Comparison of ENCODE assay signal across 9 mouse cellular contexts in genomic region chr2:32864755-32865154, GRCm38 (mm10). TPM values are rescaled to one million over a fixed set of nuclear protein-coding genes. Genes with fewer than 3 reads are reported as not detected.
DNase-seq lines count a peak whose midpoint lies in the region; ATAC-seq and TF ChIP-seq lines count a peak whose summit lies in the region.
"Had no signal": no experiment of that assay in that cellular context is flagged by ENCODE, and none has a peak within 500 bp of the region (broad histone marks: within the 10 kb centered on the region; RNA-seq: fewer than 3 reads in every experiment).

No protein-coding gene starts in this region.

- H3K9ac ChIP-seq in MEL (ENCODE audit: control insufficient read depth, low read depth, low read length, poor library complexity, severe bottlenecking), result no peak overlapping the region
- H3K9ac ChIP-seq in lung, postnatal 0 days (replicated peaks; ENCODE audit: low read depth), result no peak overlapping the region

- no peak for ATAC-seq in lung, postnatal 0 days
- no peak for ATAC-seq in erythroblast, adult 5-6 weeks (replicated peaks; ENCODE audit: low FRiP score, poor library complexity, severe bottlenecking)
- ATAC-seq: activated CD4-positive, CD25-positive, alpha-beta regulatory T cell, adult 4 months had no signal

- no peak overlapping the region for H3K4me3 ChIP-seq in left cerebral cortex, adult 2 months
- H3K4me3 ChIP-seq in MEL (ENCODE audit: control insufficient read depth in 1 of 2, insufficient read depth in 1 of 2, low read depth in 2 of 2, low read length in 2 of 2), result no peak overlapping the region
- no peak overlapping the region for H3K4me3 ChIP-seq in lung, postnatal 0 days (ENCODE audit: low read depth, low read length)

- 66% methylated on average over 2 of the region's 2 CpGs for WGBS in lung, postnatal 0 days

- TF ChIP-seq EP300 in MEL (IDR thresholded peaks at IDR 0.05; ENCODE audit: low read depth in 1 of 2, low read length in 2 of 2), result no peak
- TF ChIP-seq EP300 in lung, postnatal 0 days (IDR thresholded peaks at IDR 0.05), result no peak

- H3K27ac ChIP-seq in left cerebral cortex, adult 2 months, result no peak overlapping the region
- H3K27ac ChIP-seq in MEL (ENCODE audit: control insufficient read depth, low read depth, low read length), result no peak overlapping the region
- no peak overlapping the region for H3K27ac ChIP-seq in lung, postnatal 0 days (ENCODE audit: low read length)

- no peak for TF ChIP-seq POLR2A in MEL (IDR thresholded peaks at IDR 0.05; ENCODE audit: control insufficient read depth in 1 of 2, insufficient read depth in 1 of 2, low read depth in 1 of 2, low read length in 2 of 2, poor library complexity in 1 of 2)

- H3K27me3 ChIP-seq in MEL (ENCODE audit: control insufficient read depth in 1 of 2, insufficient read depth in 2 of 2, low read length in 2 of 2), result no peaks in the 10 kb centered on the region
- H3K27me3 ChIP-seq in lung, postnatal 0 days (replicated peaks; ENCODE audit: insufficient read depth, low read length), result no peaks in the 10 kb centered on the region

- peak; percentile 34 to 41 for DNase-seq in cerebellum, postnatal 25 days
- no peak for DNase-seq in cerebellum, adult 8-10 months
- no peak for DNase-seq in left cerebral cortex, adult 2 months (ENCODE audit: extremely low spot score in 1 of 2, low spot score in 2 of 2)
- no peak for DNase-seq in left cerebral cortex, adult 18-20 months (ENCODE audit: low spot score in 2 of 2)
- peak; percentile 67 for DNase-seq in MEL (ENCODE audit: low read depth, low spot score)
- DNase-seq in lung, postnatal 0 days (ENCODE audit: low spot score), result peak; percentile 83
- no peak for DNase-seq in right cerebral cortex, adult 2 months (ENCODE audit: low spot score in 2 of 2)

- H3K4me1 ChIP-seq in MEL (ENCODE audit: control insufficient read depth in 1 of 2, insufficient read depth in 2 of 2, low read length in 2 of 2), result peaks cover 2% of the 10 kb centered on the region in 2 experiments; a peak in 1 of 4 replicates
- peaks cover 5% of the 10 kb centered on the region; the same call in 1 of the 2 replicates for H3K4me1 ChIP-seq in lung, postnatal 0 days (ENCODE audit: insufficient read depth, low read depth, low read length)

- intact Hi-C loops in left cerebral cortex, adult 2 months (cut with DNase I), result loop anchor here (1.0 kb wide), 2 partner anchors 48 to 64 kb away; no protein-coding TSS in a partner anchor

- no peaks in the 10 kb centered on the region for H3K79me2 ChIP-seq in MEL (ENCODE audit: control insufficient read depth, insufficient read depth, low read length, poor library complexity)

- H3K9me3 ChIP-seq in MEL (replicated peaks; ENCODE audit: insufficient read depth, low read length), result no peaks in the 10 kb centered on the region
- no peaks in the 10 kb centered on the region for H3K9me3 ChIP-seq in lung, postnatal 0 days (ENCODE audit: low read length)

- H3K36me3 ChIP-seq in MEL (ENCODE audit: control insufficient read depth in 1 of 2, insufficient read depth in 2 of 2, low read length in 2 of 2), result peaks cover 0 to 2% of the 10 kb centered on the region in 2 experiments; a peak in 2 of 4 replicates
- no peaks in the 10 kb centered on the region for H3K36me3 ChIP-seq in lung, postnatal 0 days (ENCODE audit: insufficient read depth, low read length)

- TF ChIP-seq CTCF in left cerebral cortex, adult 2 months (IDR thresholded peaks at IDR 0.05), result peak; percentile 96
- TF ChIP-seq CTCF in MEL (IDR thresholded peaks at IDR 0.05 in 2 of 3, conservative IDR thresholded peaks at IDR 0.05 in 1 of 3; ENCODE audit: control insufficient read depth in 1 of 3, insufficient read depth in 1 of 3, low read depth in 2 of 3, low read length in 3 of 3, poor library complexity in 1 of 3, severe bottlenecking in 1 of 3), result peak in 2 of 3 experiments; percentile 74 to 85; a peak in 4 of 6 replicates
- peak; percentile 92 for TF ChIP-seq CTCF in lung, postnatal 0 days (IDR thresholded peaks at IDR 0.05)

- TF ChIP-seq RAD21 in MEL (IDR thresholded peaks at IDR 0.05; ENCODE audit: low read depth, low read length), result peak; percentile 72

- no peak overlapping the region for H3K4me2 ChIP-seq in lung, postnatal 0 days (replicated peaks; ENCODE audit: low read depth, low read length)

TF ChIP-seq in MEL, 35 proteins besides CTCF, POLR2A, EP300 and RAD21:
- TF ChIP-seq ZC3H11A (IDR thresholded peaks at IDR 0.05; ENCODE audit: low read depth, low read length) (peak; percentile 69), MEF2A (IDR thresholded peaks at IDR 0.05; ENCODE audit: extremely low read depth, insufficient replicate concordance, low read depth, low read length, poor library complexity, severe bottlenecking) (no peak), GATA1 (IDR thresholded peaks at IDR 0.05; ENCODE audit: low read depth, low read length) (0 out of 2 replicates have a peak, but pooled peaks have one; percentile 27), TCF12 (IDR thresholded peaks at IDR 0.05; ENCODE audit: low read depth, low read length) (0 out of 2 replicates have a peak, but pooled peaks have one; percentile 14), SMC3 (IDR thresholded peaks at IDR 0.05; ENCODE audit: low read depth, low read length) (peak; percentile 67)
TF ChIP-seq in MEL: peak in this region for 4.

RNA-seq across cellular contexts. Expression of gene Fam129b, which starts 11.2 kb away (rescaled TPM):
- 10 to 100 TPM; 24.4 to 31.4 TPM for total RNA-seq in left cerebral cortex, adult 2 months (2021)
- total RNA-seq in left cerebral cortex, adult 18-20 months (2021), result 10 to 100 TPM; 29.6 to 35.3 TPM
- 11.5 and 17.5 TPM in 2 replicates for total RNA-seq in MEL (2012; rRNA removed)
- polyA plus RNA-seq in MEL (2012; ENCODE audit: insufficient read depth in 1 of 2, insufficient read length in 2 of 2, low read depth in 1 of 2, low replicate concordance in 2 of 2, missing spikeins in 1 of 2), result 10 to 100 TPM in 1 of 2 experiments, not detected in 1; 20.0 TPM
- polyA plus RNA-seq in lung, postnatal 0 days (2015; fragmentation: Nextera tagmentation; extraction: Ambion mirVana), result 121 and 150 TPM in 2 replicates
- 3.1 and 5.8 TPM in 2 replicates for total RNA-seq in erythroblast, adult 5-6 weeks (2015; ENCODE audit: low replicate concordance)
- total RNA-seq in erythroblast, adult 5-6 weeks (2017; ENCODE audit: low replicate concordance), result 2.6 and 5.6 TPM in 2 replicates

RNA-seq across cellular contexts. Expression of gene Stxbp1, which starts 17.7 kb away (rescaled TPM):
- total RNA-seq in left cerebral cortex, adult 2 months (2021), result 100 to 1,000 TPM; 947 to 984 TPM
- 1,000 to 10,000 TPM in 1 of 2 experiments, 100 to 1,000 TPM in 1; 951 to 1,006 TPM for total RNA-seq in left cerebral cortex, adult 18-20 months (2021)
- 7.1 and 8.2 TPM in 2 replicates for total RNA-seq in MEL (2012; rRNA removed)
- polyA plus RNA-seq in MEL (2012; ENCODE audit: insufficient read depth in 1 of 2, insufficient read length in 2 of 2, low read depth in 1 of 2, low replicate concordance in 2 of 2, missing spikeins in 1 of 2), result 10 to 100 TPM in 1 of 2 experiments, not detected in 1; 33.2 TPM
- 22.2 and 22.4 TPM in 2 replicates for polyA plus RNA-seq in lung, postnatal 0 days (2015; fragmentation: Nextera tagmentation; extraction: Ambion mirVana)
- total RNA-seq in erythroblast, adult 5-6 weeks (2015; ENCODE audit: low replicate concordance), result 0.96 and 1.3 TPM in 2 replicates
- total RNA-seq in erythroblast, adult 5-6 weeks (2017; ENCODE audit: low replicate concordance), result 0.34 and 0.56 TPM in 2 replicates

Comparison
In these comparisons a context has a peak if more than half of its experiments do, and no peak if none do; other contexts are left out.
1. DNase-seq: peak in cerebellum, postnatal 25 days (2 of 2), MEL (single experiment) and lung, postnatal 0 days (single experiment); none in cerebellum, adult 8-10 months (single experiment), left cerebral cortex, adult 2 months (0 of 2), left cerebral cortex, adult 18-20 months (0 of 2) and right cerebral cortex, adult 2 months (0 of 2).
2. RNA of gene Stxbp1, which starts 17.7 kb away (total RNA-seq): 951 to 1,006 TPM in left cerebral cortex, adult 18-20 months and 947 to 984 TPM in left cerebral cortex, adult 2 months; 7.1 to 8.2 TPM in MEL and 0.34 to 1.3 TPM in erythroblast, adult 5-6 weeks; every median in the first group is over 100 times any median in the second.
3. Peak in every context shown above with its lines, with median percentiles within 50 percentile points of each other: CTCF ChIP-seq.